Mouse (Mus musculus) CH12.LX (cell line): ENCODE measurements around the gene Cdc37. TPM values are rescaled to one million over a fixed set of nuclear protein-coding genes. Genes with fewer than 3 reads are reported as not detected.
A peak's percentile ranks its signal among the peaks of the same experiment; 100 is the strongest.

Experiments used
- DNase-seq: peaks from one replicate; pipeline ENCODE4 v3.0.0-alpha.2; 2013; ENCODE audit errors: extremely low read depth
- H3K27ac ChIP-seq: 2 replicates; pipeline ENCODE4 v1.5.1; 2012; ENCODE audit warnings: low read depth, mild to moderate bottlenecking, control low read depth, moderate library complexity; ENCODE audit not compliant: insufficient read depth
- H3K27me3 ChIP-seq: replicated peaks from 2 replicates; pipeline ENCODE3; 2012; ENCODE audit warnings: inconsistent platforms
- H3K36me3 ChIP-seq, 2 experiments: replicated peaks in 1 of 2; 2 replicates each; pipeline versions ENCODE3 to v1.6.1; 2012; ENCODE audit warnings: inconsistent platforms in 1 of 2, low read length in 1 of 2, mild to moderate bottlenecking in 1 of 2, mixed read lengths in 1 of 2, moderate library complexity in 1 of 2; ENCODE audit not compliant: control insufficient read depth in 1 of 2, insufficient read depth in 1 of 2
- H3K4me1 ChIP-seq, 2 experiments: 2 replicates each; pipeline ENCODE4 v1.6.1; 2012; ENCODE audit warnings: inconsistent platforms in 1 of 2, moderate library complexity in 1 of 2; ENCODE audit not compliant: insufficient read depth in 2 of 2, control insufficient read depth in 1 of 2
- H3K4me2 ChIP-seq: 2 replicates; pipeline ENCODE4 v1.6.1; 2012; ENCODE audit warnings: low read depth, mild to moderate bottlenecking, control low read depth; ENCODE audit not compliant: poor library complexity, insufficient read depth, severe bottlenecking
- H3K4me3 ChIP-seq, 3 experiments: fragments of 150-350 bp in 1 of 3; sonication (generic) in 1 of 3; replicated peaks in 1 of 3; 2 replicates each; pipeline versions ENCODE3 to v1.5.1; 2011 to 2012; ENCODE audit warnings: low read depth in 2 of 3, low read length in 2 of 3, mild to moderate bottlenecking in 2 of 3, moderate library complexity in 2 of 3, control low read depth in 1 of 3, improper control_type of control experiment in 1 of 3, inconsistent platforms in 1 of 3, mixed read lengths in 1 of 3; ENCODE audit not compliant: poor library complexity in 1 of 3
- H3K79me2 ChIP-seq: replicated peaks from 2 replicates; pipeline ENCODE4 v1.6.1; 2012; ENCODE audit warnings: mild to moderate bottlenecking, moderate library complexity; ENCODE audit not compliant: control insufficient read depth, poor library complexity, insufficient read depth, severe bottlenecking; ENCODE audit errors: extremely low read depth
- H3K9ac ChIP-seq: 2 replicates; pipeline ENCODE4 v1.6.1; 2012; ENCODE audit warnings: low read depth, mild to moderate bottlenecking, control low read depth, moderate library complexity; ENCODE audit not compliant: insufficient read depth
- H3K9me3 ChIP-seq: replicated peaks from 2 replicates; pipeline ENCODE3; 2012; ENCODE audit warnings: low read length, inconsistent platforms, mixed read lengths
- BHLHE40 ChIP-seq: IDR thresholded peaks from 2 replicates; pipeline ENCODE4 v1.6.1; 2011; ENCODE audit warnings: mild to moderate bottlenecking, low read depth, low read length, improper control_type of control experiment
- CHD1 ChIP-seq: IDR thresholded peaks from 2 replicates; pipeline ENCODE4 v1.6.1; 2012; ENCODE audit warnings: low read depth, low read length, improper control_type of control experiment, inconsistent platforms
- CHD2 ChIP-seq: IDR thresholded peaks from 2 replicates; pipeline ENCODE4 v1.6.1; 2011; ENCODE audit warnings: low read length, improper control_type of control experiment
- CTCF ChIP-seq, 2 experiments: IDR thresholded peaks in 1 of 2; conservative IDR thresholded peaks in 1 of 2; 2 replicates each; pipeline ENCODE4 v1.5.1; 2011 to 2012; ENCODE audit warnings: low read depth in 2 of 2, low read length in 2 of 2, improper control_type of control experiment in 1 of 2, inconsistent platforms in 1 of 2, mild to moderate bottlenecking in 1 of 2, moderate library complexity in 1 of 2
- E2F4 ChIP-seq: IDR thresholded peaks from 2 replicates; pipeline ENCODE4 v1.6.1; 2011; ENCODE audit warnings: low read depth, low read length, improper control_type of control experiment; ENCODE audit not compliant: insufficient replicate concordance
- ELF1 ChIP-seq: IDR thresholded peaks from 2 replicates; pipeline ENCODE4 v1.6.1; 2014; ENCODE audit warnings: low read depth, mild to moderate bottlenecking, inconsistent platforms, low read length, improper control_type of control experiment
- EP300 ChIP-seq: IDR thresholded peaks from 2 replicates; pipeline ENCODE4 v1.6.1; 2011; ENCODE audit warnings: low read length, improper control_type of control experiment
- ETS1 ChIP-seq: conservative IDR thresholded peaks from 2 replicates; pipeline ENCODE4 v1.6.1; 2012; ENCODE audit warnings: low read depth, mild to moderate bottlenecking, inconsistent platforms, low read length, improper control_type of control experiment, moderate library complexity
- HCFC1 ChIP-seq: IDR thresholded peaks from 2 replicates; pipeline ENCODE4 v1.6.1; 2012; ENCODE audit warnings: low read depth, mild to moderate bottlenecking, inconsistent platforms, low read length, improper control_type of control experiment
- IRF4 ChIP-seq: IDR thresholded peaks from 2 replicates; pipeline ENCODE4 v1.6.1; 2014; ENCODE audit warnings: low read depth, mild to moderate bottlenecking, inconsistent platforms, low read length, improper control_type of control experiment
- JUND ChIP-seq: conservative IDR thresholded peaks from 2 replicates; pipeline ENCODE4 v1.6.1; 2011; ENCODE audit warnings: low read depth, low read length, improper control_type of control experiment
- KAT2A ChIP-seq: IDR thresholded peaks from 2 replicates; pipeline ENCODE4 v1.6.1; 2012; ENCODE audit warnings: low read length, improper control_type of control experiment, inconsistent platforms; ENCODE audit not compliant: insufficient replicate concordance
- MAFK ChIP-seq: IDR thresholded peaks from 2 replicates; pipeline ENCODE4 v1.6.1; 2011; ENCODE audit warnings: low read length, improper control_type of control experiment; ENCODE audit not compliant: insufficient replicate concordance
- MAX ChIP-seq: IDR thresholded peaks from 2 replicates; pipeline ENCODE4 v1.6.1; 2011; ENCODE audit warnings: low read length, improper control_type of control experiment
- MAZ ChIP-seq: IDR thresholded peaks from 2 replicates; pipeline ENCODE4 v1.6.1; 2012; ENCODE audit warnings: low read depth, mild to moderate bottlenecking, inconsistent platforms, low read length, improper control_type of control experiment, moderate library complexity
- MEF2A ChIP-seq: IDR thresholded peaks from 2 replicates; pipeline ENCODE4 v1.6.1; 2014; ENCODE audit warnings: low read depth, mild to moderate bottlenecking, inconsistent platforms, low read length, improper control_type of control experiment, borderline replicate concordance
- MXI1 ChIP-seq: IDR thresholded peaks from 2 replicates; pipeline ENCODE4 v1.6.1; 2011; ENCODE audit warnings: mild to moderate bottlenecking, low read depth, low read length, improper control_type of control experiment
- MYC ChIP-seq: IDR thresholded peaks from 2 replicates; pipeline ENCODE4 v1.6.1; 2011; ENCODE audit warnings: low read depth, mild to moderate bottlenecking, improper control_type of control experiment, low read length
- NELFE ChIP-seq: IDR thresholded peaks from 2 replicates; pipeline ENCODE4 v1.6.1; 2011; ENCODE audit warnings: low read depth, low read length, improper control_type of control experiment
- NRF1 ChIP-seq: IDR thresholded peaks from 2 replicates; pipeline ENCODE4 v1.6.1; 2014; ENCODE audit warnings: low read depth, mild to moderate bottlenecking, inconsistent platforms, low read length, improper control_type of control experiment, moderate library complexity
- POLR2A ChIP-seq: IDR thresholded peaks from 2 replicates; pipeline ENCODE4 v1.6.1; 2011; ENCODE audit warnings: low read depth, mild to moderate bottlenecking, improper control_type of control experiment, low read length
- RAD21 ChIP-seq: IDR thresholded peaks from 2 replicates; pipeline ENCODE4 v1.6.1; 2011; ENCODE audit warnings: low read depth, mild to moderate bottlenecking, low read length, improper control_type of control experiment, moderate library complexity
- RCOR1 ChIP-seq: conservative IDR thresholded peaks from 2 replicates; pipeline ENCODE4 v1.6.1; 2012; ENCODE audit warnings: low read depth, mild to moderate bottlenecking, inconsistent platforms, low read length, improper control_type of control experiment
- SIN3A ChIP-seq: IDR thresholded peaks from 2 replicates; pipeline ENCODE4 v1.6.1; 2012; ENCODE audit warnings: low read length, improper control_type of control experiment, inconsistent platforms
- TBP ChIP-seq: conservative IDR thresholded peaks from 2 replicates; pipeline ENCODE4 v1.6.1; 2011; ENCODE audit warnings: low read depth, low read length, improper control_type of control experiment
- TCF12 ChIP-seq: IDR thresholded peaks from 2 replicates; pipeline ENCODE4 v1.6.1; 2014; ENCODE audit warnings: low read depth, mild to moderate bottlenecking, inconsistent platforms, low read length, improper control_type of control experiment
- UBTF ChIP-seq: IDR thresholded peaks from 2 replicates; pipeline ENCODE4 v1.6.1; 2012; ENCODE audit warnings: low read depth, mild to moderate bottlenecking, inconsistent platforms, low read length, improper control_type of control experiment, moderate library complexity
- ZKSCAN1 ChIP-seq: IDR thresholded peaks from 2 replicates; pipeline ENCODE4 v1.6.1; 2012; ENCODE audit warnings: low read depth, inconsistent platforms, low read length, improper control_type of control experiment, borderline replicate concordance
- ZMIZ1 ChIP-seq: IDR thresholded peaks from 2 replicates; pipeline ENCODE4 v1.6.1; 2012; ENCODE audit warnings: low read depth, mild to moderate bottlenecking, inconsistent platforms, low read length, improper control_type of control experiment
- ZNF384 ChIP-seq: IDR thresholded peaks from 2 replicates; pipeline ENCODE4 v1.6.1; 2012; ENCODE audit warnings: low read depth, low read length, improper control_type of control experiment, inconsistent platforms
- dilution Hi-C: fragments of 300-500 bp; cut with MboI; formaldehyde crosslinking; loops from 2 replicates; pipeline ENCODE4 v1.14.3; 2020; ENCODE audit warnings: low sequenced_read_pairs; ENCODE audit not compliant: extremely low pct_unique_long_range_greater_than_20kb, extremely low pct_ligation_motif_present
- in situ Hi-C: fragments of 300-500 bp; cut with MboI; formaldehyde crosslinking; loops from 3 replicates; pipeline ENCODE4 v1.14.3; 2019; ENCODE audit warnings: low sequenced_read_pairs, low pct_ligation_motif_present, low pct_unique_long_range_greater_than_20kb, mixed read lengths
- polyA plus RNA-seq: library from polyadenylated mRNA; unstranded; fragments of >175 nt; gene quantifications from 2 replicates; pipeline ENCODE4 v1.2.1, GENCODE M21; 2012; ENCODE audit warnings: low read depth; ENCODE audit not compliant: insufficient read length
- total RNA-seq, 2 experiments: library from RNA; depleted of rRNA; stranded (reverse); fragments of 300-350 nt in 1 of 2; fragments of >200 nt in 1 of 2; gene quantifications; 2 replicates each; pipeline ENCODE4 v1.2.3; 2012 to 2014

Gene Cdc37
- 227 and 230 TPM in 2 replicates for total RNA-seq (2012; rRNA removed)
- 84.1 and 87.2 TPM in 2 replicates for total RNA-seq (2014; rRNA removed)
- polyA plus RNA-seq: 447 and 532 TPM in 2 replicates

- Histone ChIP-seq H3K4me1 (peaks cover 9 to 60% of the 10 kb centered on the region in 2 experiments; a peak in 3 of 4 replicates), H3K9me3 (no peaks in the 10 kb centered on the region), H3K27ac (peak within 1 kb of the TSS; percentile 90), H3K4me2 (peak within 1 kb of the TSS; percentile 88), H3K79me2 (peaks cover 49% of the 10 kb centered on the region), H3K36me3 (peaks cover 8 to 34% of the 10 kb centered on the region in 2 experiments), H3K9ac (peak within 1 kb of the TSS; percentile 82), H3K4me3 (peak within 1 kb of the TSS; percentile 83 to 100 (median 89)), H3K27me3 (no peaks in the 10 kb centered on the region)
- dilution Hi-C loops: no loop called here
- in situ Hi-C loops: loop anchor here (10.0 kb wide), 2 partner anchors 135 to 265 kb away; partner anchors contain the start of genes Icam1 and Ppan
- DNase-seq: peak; percentile 91
- TF ChIP-seq ETS1: peak; percentile 25; the same call in 1 of the 2 replicates
- peak; percentile 61 for TF ChIP-seq NRF1
- peak; percentile 90 for TF ChIP-seq MAZ
- peak; percentile 78; the same call in 1 of the 2 replicates for TF ChIP-seq KAT2A
- TF ChIP-seq TCF12: peak; percentile 73; the same call in 1 of the 2 replicates
- TF ChIP-seq TBP: 0 out of 2 replicates have a peak, but pooled peaks have one; percentile 33
- no peak for TF ChIP-seq CTCF (conservative IDR thresholded peaks at IDR 0.05 in 1 of 2, IDR thresholded peaks at IDR 0.05 in 1 of 2; ENCODE audit: low read depth in 2 of 2, low read length in 2 of 2)
- TF ChIP-seq NELFE: peak; percentile 65
- no peak for TF ChIP-seq MYC
- peak; percentile 85; the same call in 1 of the 2 replicates for TF ChIP-seq MAX
- no peak for TF ChIP-seq EP300
- TF ChIP-seq ZNF384: peak; percentile 44; the same call in 1 of the 2 replicates
- no peak for TF ChIP-seq JUND
- TF ChIP-seq RCOR1: 0 out of 2 replicates have a peak, but pooled peaks have one; percentile 52
- TF ChIP-seq UBTF: no peak
- TF ChIP-seq CHD1: no peak; the same call in 1 of the 2 replicates
- TF ChIP-seq ELF1: peak; percentile 56; the same call in 1 of the 2 replicates
- TF ChIP-seq SIN3A: peak; percentile 97
- peak; percentile 3; the same call in 1 of the 2 replicates for TF ChIP-seq E2F4
- 0 out of 2 replicates have a peak, but pooled peaks have one; percentile 30 for TF ChIP-seq MAFK
- peak; percentile 62 for TF ChIP-seq MEF2A
- TF ChIP-seq BHLHE40: no peak
- peak; percentile 94 for TF ChIP-seq CHD2
- peak; percentile 92 for TF ChIP-seq MXI1
- peak; percentile 85 for TF ChIP-seq HCFC1
- TF ChIP-seq RAD21: no peak
- TF ChIP-seq ZMIZ1: peak; percentile 45; the same call in 1 of the 2 replicates
- no peak for TF ChIP-seq ZKSCAN1
- peak; percentile 68 for TF ChIP-seq IRF4
- TF ChIP-seq POLR2A: peak; percentile 86
- TF ChIP-seq, all 38 proteins: peak for 21
These were observed at the start of gene Cdc37 for GRCm38 (mm10) chr9:21149654-21150419. Gene Cdc37 (minus strand): TSS chr9:21149982.
